Mouse (Mus musculus): ENCODE data around the gene Olfr691. TPM values are rescaled to one million over a fixed set of nuclear protein-coding genes. Genes with fewer than 3 reads are reported as not detected.

Olfr691 gene
- not detected in 4 replicates for total RNA-seq (2023)

DNA sequence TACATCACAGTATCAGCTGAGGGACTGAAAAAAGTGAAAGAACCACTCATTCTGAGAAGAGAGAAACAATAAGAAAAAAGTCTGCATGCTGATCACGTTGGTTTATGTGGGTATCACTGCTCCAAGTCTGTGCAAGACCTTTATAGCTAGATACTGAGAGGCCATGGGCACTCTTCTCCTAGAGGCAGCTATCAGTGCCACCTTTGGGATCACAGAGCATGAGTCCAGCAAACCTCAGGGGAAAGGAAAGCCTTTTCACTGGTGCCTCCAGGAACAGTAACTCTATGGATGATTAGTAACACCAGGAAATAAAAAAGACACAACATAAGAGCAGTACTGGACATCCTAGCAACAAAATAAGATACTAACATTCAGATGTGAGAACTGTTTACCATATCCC lies at the start of gene Olfr691:
Olfr691 (minus strand) TSS at position 101 of the 400 bp plus-strand sequence.

DNA sequence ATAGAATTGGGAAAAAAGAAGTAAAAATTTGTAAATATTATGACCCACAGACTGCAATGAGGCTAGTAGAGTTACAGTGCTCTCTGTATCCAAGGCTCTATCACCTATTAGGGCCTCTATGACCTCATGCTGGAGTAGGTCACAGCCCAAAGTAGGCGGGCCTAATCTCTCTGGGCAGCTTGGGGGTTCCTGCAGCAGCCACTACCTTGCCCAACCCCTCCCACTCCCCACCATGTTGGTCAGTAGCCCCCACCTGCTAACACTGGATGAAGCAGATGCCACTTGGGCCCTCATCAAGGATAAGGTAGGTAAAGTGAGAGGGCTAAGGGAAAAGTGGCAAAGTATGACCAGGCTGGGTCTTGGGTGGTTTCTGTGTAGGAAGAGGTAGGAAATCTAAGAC lies 32.8 kb upstream of the Olfr691 start, which contains the start of gene Gm5901:
Gm5901 (plus strand) TSS at position 173 of the 400 bp plus-strand sequence.

DNA sequence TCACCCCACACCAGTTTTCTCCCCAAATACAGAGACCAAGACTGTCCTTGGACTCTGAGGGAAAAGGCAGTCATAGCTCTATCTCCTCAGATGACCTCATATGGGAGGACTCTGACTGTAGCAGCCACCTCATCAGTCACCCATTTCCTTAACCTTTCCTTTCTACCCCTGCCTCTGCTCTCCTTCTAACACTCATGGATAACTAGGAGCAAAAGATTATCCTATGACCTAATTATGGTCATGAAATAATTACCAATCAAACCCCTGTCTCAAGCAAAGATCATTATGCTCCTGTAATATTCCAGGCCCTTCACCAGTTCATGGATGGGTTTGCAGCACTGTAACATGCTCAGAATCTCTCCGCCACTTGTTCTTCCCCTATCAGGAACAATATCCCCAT lies 25.9 kb upstream of the Olfr691 start, which contains the start of gene Olfr692:
Olfr692 (plus strand) TSS at position 301 of the 400 bp plus-strand sequence.

DNA sequence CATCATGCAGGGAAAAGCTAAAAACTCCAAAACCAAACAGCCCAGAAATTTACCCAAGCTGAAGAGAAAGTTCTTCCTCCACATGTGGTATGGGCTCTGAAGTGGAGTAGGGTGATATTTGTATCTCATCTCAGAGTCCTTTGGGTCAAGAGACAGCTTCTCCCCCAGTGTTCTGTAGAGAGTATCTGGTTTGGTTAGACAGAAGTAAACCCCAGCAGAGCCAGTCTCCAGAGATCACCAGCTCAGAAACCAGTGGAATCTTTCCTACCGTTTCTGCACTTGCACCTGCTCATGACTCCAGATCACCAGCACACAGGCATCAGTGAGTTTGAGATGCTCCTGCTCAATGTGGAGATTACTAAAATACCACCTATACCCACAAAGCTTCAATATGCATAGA lies 8.1 kb downstream of the Olfr691 start, which contains the start of gene Olfr690:
Olfr690 (minus strand) TSS at position 101 of the 400 bp plus-strand sequence.

DNA sequence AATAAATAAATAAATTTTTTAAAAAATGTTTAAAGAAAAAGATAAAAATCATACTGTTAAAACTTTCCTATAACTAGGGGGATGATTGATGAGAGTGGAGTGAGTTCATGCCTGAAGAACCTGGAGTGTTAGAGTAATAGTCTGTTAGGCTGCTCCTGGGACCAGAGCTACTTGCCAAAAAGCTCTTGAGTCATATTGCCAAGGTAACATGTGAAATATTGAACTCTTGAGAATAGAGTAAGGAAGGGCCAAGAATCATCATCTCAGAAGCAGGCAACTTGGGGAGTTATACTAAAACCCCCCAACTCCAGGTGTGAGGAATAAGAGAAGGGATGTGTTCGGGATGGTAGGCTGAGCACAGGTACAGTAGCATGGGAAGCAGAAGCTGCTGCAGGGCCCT lies 31.2 kb downstream of the Olfr691 start, which contains the start of gene Olfr689:
Olfr689 (plus strand) TSS at position 301 of the 400 bp plus-strand sequence.

DNA sequence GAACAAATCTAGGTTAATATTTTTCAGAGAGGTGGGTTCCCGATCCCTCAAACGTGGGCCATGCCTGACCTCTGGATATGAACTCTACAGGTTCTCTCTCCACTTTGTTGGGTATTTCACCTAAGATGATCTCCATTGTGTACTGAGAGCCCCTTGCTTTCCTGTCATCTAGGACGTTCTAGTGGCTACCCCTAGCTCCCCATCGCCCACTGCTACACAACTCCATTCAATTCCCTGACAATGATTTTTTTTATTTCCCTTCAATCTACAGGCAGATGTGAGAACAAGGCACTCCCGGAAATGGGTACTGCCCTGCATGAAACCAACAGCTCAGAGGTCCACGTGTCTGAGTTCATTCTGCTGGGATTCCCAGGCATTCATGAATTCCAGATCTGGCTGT lies 54.3 kb downstream of the Olfr691 start, which contains the start of gene Olfr688:
Olfr688 (plus strand) TSS at position 301 of the 400 bp plus-strand sequence.

Other genes with a start within 250 kb of the Olfr691 start
- not detected in 4 replicates for gene Olfr680-ps1, start 249.5 kb downstream of the Olfr691 start, total RNA-seq (2023)
- not detected in 4 replicates for gene Olfr681, start 225.4 kb downstream of the Olfr691 start, total RNA-seq (2023)
- gene Olfr683, start 195.3 kb downstream of the Olfr691 start, total RNA-seq (2023), result not detected in 4 replicates
- gene Olfr684, start 178.6 kb downstream of the Olfr691 start, total RNA-seq (2023), result not detected in 4 replicates
- not detected in 4 replicates for gene Olfr685, start 156.3 kb downstream of the Olfr691 start, total RNA-seq (2023)
- gene Olfr686, start 134.8 kb downstream of the Olfr691 start, total RNA-seq (2023), result not detected in 4 replicates
- gene Olfr688, start 54.2 kb downstream of the Olfr691 start, total RNA-seq (2023), result not detected in 4 replicates
- gene Olfr689, start 31.1 kb downstream of the Olfr691 start, total RNA-seq (2023), result not detected in 4 replicates
- not detected in 4 replicates for gene Olfr690, start 8.2 kb downstream of the Olfr691 start, total RNA-seq (2023)
- gene Olfr692, start 26.0 kb upstream of the Olfr691 start, total RNA-seq (2023), result not detected in 4 replicates
- not detected in 4 replicates for gene Gm5901, start 32.8 kb upstream of the Olfr691 start, total RNA-seq (2023)
- 41.6 to 49.6 TPM (median 42.6 TPM) in 4 replicates for gene Fam160a2, start 57.8 kb upstream of the Olfr691 start, total RNA-seq (2023)
- not detected in 4 replicates for gene Cnga4, start 62.3 kb upstream of the Olfr691 start, total RNA-seq (2023)
- not detected in 4 replicates for gene Cckbr, start 83.5 kb upstream of the Olfr691 start, total RNA-seq (2023)
- not detected in 4 replicates for gene Cavin3, start 140.0 kb upstream of the Olfr691 start, total RNA-seq (2023)
- gene Smpd1, start 212.1 kb upstream of the Olfr691 start, total RNA-seq (2023), result 20.3 to 24.9 TPM (median 21.6 TPM) in 4 replicates
- gene Apbb1, start 239.4 kb upstream of the Olfr691 start, total RNA-seq (2023), result 3.0 to 6.0 TPM (median 4.4 TPM) in 4 replicates

Data from B cell, adult 62 days (primary cell).